Mouse (Mus musculus) cortical plate, adult 2 months (tissue): ENCODE measurements at regions not wholly inside any gene's neighbourhood (a gene's known extent, or its start where the extent isn't known, plus 50 kb on each side); places are given as distances from the start of the nearest gene placed in this dataset.

Experiments used
- CTCF ChIP-seq: fragments of 200-500 bp; IDR thresholded peaks from 2 replicates; pipeline ENCODE4 v1.5.1; 2011; ENCODE audit warnings: mild to moderate bottlenecking, control low read depth, low read length; ENCODE audit not compliant: insufficient read depth; ENCODE audit errors: extremely low read depth
- POLR2A ChIP-seq: fragments of 200-500 bp; IDR thresholded peaks from 2 replicates; pipeline ENCODE4 v1.6.1; 2011; ENCODE audit warnings: mild to moderate bottlenecking, low read length, control low read depth; ENCODE audit not compliant: insufficient read depth; ENCODE audit errors: extremely low read depth

- no peak for TF ChIP-seq CTCF
- TF ChIP-seq POLR2A: no peak
Measured at GRCm38 (mm10) chr1:183672521-183672920, 254.5 kb downstream of the Hhipl2 start.
